Mouse (Mus musculus) right cerebral cortex, postnatal 4 days (tissue): ENCODE measurements around the gene Zfp764.
"Not testable (repeated sequence)": the region's sequence is repeated elsewhere in the genome, so short reads cannot be mapped to it uniquely, and the experiment has no call there.

Experiments used
- DNase-seq: peaks from one replicate; pipeline ENCODE4 v3.0.0-alpha.2; 2022

Zfp764 gene

DNA sequence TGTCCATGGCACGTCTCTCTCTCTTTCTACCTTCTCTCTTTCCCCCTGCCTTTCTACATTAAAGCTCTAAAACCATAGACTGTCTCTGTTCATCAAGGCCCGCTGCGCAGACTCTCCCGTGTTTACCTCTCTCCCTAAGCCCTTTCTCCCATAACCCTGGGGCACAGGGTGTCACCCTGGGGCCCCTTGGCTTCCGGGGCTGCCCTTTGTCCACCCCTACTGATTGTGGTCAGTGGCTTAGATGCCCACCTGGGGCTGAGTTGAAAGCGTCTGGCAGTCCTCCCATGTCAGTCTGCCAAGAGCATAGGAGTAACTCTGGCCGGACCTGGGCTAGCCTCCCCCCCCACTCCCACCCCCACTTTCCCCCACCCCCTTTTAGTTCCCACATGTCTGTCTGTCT lies 16.3 kb downstream of the Zfp764 start:
- DNase-seq = no peak

DNA sequence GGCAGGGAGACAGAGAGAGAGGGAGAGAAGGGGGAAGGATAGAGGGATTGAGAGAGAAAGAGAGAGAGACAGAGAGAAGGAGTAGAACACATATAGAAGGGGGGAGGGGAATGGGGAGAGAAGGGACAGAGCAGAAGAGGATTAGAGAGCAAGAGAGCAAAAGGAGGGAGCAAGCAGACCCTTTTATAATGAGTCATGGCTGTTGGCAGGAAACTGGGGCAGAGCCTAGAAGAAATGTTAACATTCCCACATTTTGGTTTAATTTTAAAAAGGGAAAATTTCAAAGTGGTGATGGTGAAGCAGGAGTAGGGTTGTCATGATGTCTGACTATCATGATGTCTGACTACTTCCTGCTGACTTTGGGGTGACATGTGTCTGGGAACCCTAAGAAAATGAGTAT lies 18.4 kb downstream of the Zfp764 start:
- not testable (repeated sequence) for DNase-seq

DNA sequence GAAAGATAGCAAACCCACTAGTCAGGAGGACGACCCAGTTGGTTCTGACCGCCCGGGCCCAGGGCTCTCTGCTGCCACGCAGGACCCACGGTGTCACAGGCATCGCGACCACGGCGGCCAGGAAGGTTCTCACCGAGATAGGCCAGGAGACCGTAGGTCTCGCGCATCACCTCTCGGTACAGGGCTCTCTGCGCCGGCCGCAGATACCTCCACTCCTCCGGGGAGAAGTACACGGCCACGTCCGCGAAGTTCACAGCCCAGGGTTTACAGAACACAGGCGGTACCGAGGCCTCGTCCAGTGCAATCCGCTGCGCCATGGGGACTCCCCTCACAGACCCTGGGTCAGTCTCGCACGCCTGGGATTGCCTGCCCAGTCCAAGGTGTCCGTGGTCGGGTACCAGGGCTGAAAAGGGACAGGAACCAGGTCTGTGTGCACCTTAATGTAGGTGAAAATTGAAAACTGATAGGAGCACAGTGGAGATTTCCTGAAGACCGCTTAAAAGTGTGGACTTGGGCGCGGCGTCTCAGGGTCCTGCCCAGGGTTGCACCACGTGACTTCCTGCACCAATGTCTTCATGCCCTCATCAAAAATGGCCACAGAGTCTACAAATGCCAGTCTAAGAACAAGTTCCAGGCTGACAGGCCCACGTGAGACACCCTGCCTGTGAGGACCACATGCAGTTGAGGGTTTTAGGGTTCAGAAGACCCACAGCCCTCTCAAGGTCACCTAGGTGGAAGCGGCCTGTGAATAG lies 19.8 kb downstream of the Zfp764 start, which contains the start of gene 9130019O22Rik:
Gene 9130019O22Rik (minus strand): TSS at position 526 of the 752 bp plus-strand sequence.
- DNase-seq = peak; percentile 85

DNA sequence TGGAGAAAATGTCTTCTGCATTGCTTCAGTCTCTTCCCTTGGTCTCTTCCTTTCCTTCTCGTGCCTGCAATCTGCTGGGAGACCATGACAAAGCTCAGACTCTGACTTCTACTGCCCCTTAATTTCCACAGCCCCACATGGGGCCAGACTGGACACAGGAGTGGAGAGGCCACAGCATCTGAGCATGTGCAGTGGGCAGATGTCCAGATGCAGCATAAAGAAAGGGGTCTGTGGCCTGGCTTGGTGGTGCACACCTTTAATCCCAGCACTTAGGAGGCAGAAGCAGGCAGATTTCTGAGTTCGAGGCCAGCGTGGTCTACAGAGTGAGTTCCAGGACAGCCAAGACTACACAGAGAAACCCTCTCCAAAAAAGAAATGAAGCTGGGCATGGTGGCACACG lies 21.1 kb downstream of the Zfp764 start:
- DNase-seq = not testable (repeated sequence)

DNA sequence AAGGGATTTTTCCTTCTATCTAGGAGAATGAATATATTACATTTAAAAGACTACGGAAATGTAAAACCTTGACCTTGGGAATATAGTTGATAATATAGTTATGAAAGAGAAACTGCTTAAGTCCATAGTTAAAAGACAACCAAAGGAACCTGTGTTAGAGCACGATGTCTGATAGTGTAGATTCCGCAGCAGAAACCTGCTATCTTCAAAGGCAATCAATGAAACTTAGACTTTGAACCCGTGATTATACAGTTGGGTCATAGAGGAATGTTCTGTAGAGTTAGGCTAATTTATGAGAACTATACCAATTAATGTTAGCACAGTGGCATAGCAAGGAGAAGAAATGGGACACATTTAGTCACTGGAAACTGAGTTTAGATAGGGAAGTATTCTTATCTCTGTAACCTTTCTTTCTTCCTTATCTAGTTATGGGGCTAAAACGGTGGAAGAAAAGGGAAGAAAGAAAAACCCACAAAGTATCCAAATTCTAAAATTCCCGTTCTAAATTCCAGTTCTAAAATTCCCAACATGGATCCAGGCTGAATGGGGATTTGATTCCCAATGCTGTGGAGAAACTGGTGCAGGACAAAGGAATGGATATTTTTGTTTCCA lies 28.2 kb downstream of the Zfp764 start:
- DNase-seq = no peak

DNA sequence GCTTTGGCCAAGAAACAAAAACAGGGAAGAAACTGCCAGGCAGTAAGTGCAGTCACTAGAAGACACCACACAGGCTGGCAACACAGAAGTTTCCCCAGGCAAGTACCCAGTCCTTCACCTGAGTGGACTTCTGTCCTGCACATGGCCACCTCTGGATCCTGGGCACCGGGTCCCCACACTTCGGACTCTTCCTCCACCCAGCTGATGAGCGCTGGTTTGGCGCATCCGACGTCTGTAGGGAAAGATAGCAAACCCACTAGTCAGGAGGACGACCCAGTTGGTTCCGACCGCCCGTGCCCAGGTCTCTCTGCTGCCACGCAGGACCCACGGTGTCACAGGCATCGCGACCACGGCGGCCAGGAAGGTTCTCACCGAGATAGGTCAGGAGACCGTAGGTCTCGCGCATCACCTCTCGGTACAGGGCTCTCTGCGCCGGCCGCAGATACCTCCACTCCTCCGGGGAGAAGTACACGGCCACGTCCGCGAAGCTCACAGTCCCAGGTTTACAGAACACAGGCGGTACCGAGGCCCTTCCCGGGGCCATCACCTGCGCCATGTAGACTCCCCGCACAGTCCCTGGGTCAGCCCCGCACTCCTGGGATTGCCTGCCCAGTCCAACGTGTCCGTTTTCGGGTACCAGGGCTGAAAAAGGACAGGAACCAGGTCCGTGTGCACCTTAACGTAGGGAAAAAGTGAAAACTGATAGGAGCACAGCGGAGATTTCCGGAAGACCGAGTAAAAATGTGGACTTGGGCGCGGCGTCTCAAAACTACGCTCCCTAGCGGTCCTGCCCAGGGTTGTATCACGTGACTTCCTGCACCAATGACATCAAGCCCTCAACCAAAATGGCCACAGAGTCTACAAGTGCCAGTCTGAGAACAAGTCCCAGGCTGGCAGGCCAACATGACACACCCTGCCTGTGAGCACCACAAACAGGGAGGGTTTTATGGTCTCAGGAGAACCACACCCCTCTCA lies 31.1 kb downstream of the Zfp764 start, which contains the start of gene Zfp747:
Gene Zfp747 (minus strand): TSS at position 780 of the 975 bp plus-strand sequence.
- DNase-seq = peak; percentile 83

DNA sequence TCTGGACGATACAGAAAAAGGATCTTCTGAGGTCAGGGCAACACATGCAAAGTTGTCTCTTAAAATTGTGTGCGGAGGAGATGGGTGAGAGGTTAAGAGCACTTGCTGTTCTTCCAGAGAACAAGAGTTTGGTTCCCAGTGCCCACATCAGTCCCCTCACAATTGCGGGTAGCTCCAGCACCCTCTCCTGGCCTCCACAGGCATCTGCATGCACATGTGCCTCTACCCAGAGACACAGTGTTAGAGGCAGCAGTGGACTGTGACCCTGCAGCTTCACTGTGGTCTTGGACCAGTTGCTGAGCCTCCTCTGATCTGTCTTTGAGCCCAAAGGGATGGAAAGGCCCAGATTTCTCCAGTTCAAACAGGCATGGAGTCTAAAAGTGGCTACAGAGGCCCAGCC lies 34.8 kb downstream of the Zfp764 start:
- DNase-seq = not testable (repeated sequence)

DNA sequence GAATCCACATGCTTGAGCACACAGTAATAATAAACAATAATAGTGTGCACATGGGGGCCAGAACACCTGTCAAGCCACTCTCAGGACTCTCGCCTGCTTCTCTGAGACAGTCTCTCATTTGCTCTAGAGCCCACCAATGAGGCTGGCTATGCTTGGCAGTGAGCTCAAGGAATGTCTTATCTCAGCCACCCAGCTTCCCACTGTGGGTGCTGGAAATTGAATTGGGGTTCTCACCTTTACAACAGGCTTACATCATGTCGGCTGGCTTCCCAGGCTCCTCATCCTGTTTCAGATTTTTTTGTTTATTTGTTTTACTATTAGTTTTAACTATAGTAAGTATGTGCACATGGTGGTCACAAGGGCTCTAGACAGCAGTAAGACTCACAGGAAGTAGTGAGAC lies 35.4 kb downstream of the Zfp764 start:
- DNase-seq = no peak

DNA sequence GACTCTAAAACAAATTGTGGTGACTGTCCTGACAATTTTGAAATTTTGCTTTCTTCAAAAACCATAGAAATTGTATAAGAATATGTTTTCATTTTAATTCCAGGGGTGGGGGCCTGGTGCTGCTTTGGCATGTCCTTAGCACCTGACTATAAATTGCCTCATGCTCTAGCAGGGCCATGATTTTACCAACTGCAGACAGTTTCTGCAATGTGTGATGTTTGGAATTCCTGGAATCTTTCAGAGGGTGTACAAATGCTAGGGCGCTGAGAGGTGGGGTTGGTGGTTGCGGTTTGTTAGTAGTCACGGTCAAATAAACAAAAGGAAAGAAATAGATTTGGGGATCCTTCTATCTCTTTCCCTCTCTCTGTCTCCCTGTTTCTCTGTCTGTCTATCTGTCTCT lies 40.4 kb downstream of the Zfp764 start:
- DNase-seq = no peak

DNA sequence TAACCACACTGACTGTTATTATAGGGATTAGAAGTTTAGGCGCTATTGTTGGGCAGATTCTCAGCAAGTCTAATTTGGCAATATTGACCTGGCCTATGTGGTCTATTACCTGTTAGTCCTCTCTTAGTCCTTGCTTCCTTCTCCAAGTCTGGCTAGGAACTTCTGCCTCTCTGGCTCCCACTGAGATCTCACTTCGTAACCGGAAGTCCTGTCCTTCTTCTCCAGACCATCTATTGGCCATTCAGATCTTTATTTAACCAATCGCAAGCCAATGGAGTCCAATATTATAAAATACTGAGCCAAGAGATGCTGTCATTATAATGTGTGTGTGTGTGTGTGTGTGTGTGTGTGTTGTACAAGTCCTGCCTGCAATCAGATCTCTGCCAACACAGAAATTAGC lies 42.5 kb downstream of the Zfp764 start:
- no peak for DNase-seq

DNA sequence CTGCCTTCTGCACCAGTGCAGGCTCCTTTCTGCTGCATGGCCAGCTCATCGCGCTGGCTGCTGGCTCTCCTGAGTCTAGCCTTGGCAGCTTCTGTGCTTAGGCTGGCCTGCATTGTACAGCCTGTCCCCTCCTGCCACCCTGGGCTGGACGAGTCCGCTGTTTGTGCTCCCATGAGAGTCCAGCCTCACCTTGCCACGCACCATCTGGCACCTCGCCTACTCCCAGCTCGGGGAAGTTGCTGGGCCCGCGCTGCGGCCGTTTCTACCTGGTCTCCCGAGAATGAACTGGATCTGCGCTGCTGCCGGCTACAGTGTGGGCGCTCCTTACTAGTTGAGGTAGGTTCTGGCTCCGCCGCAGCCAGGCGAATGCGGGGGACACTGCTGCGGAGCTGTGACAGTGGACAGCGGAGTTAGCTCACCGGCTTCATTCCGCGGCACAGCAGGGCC lies 43.1 kb downstream of the Zfp764 start:
- DNase-seq = no peak

DNA sequence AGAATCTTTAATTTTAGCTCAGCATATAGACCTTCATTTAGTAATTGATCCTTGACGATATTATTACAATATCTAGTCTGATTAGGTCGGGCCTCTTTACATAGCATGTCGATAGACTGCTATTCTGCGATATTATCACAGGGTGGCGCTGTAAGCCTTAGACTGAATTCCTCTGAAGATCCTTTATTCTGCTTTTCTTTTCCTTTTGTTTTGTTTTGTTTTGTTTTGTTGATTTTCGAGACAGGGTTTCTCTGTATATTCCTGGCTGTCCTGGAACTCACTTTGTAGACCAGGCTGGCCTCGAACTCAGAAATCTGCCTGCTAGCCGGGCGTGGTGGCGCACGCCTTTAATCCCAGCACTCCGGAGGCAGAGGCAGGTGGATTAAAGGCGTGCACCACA lies 44.2 kb downstream of the Zfp764 start:
- not testable (repeated sequence) for DNase-seq

DNA sequence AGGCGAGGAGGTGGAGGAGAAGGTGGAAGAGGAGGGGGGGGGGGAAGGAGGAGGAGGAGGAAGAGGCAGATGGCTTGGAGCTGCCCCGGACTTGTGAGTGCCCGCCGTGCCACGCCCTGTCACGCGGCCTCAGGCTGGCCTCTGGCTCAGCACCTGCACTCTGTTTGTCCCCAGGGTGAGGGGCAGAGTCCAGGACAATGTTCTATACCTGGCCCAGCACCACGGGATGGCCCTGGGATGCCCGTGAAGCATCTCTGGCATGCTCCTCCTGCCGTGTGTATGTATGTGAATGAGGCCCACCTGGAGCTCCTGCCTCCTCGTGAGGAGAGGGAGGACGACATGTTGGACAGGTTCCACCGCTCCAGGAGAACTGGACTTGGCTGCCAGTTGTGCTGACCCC lies 45.2 kb downstream of the Zfp764 start:
- DNase-seq = no peak

DNA sequence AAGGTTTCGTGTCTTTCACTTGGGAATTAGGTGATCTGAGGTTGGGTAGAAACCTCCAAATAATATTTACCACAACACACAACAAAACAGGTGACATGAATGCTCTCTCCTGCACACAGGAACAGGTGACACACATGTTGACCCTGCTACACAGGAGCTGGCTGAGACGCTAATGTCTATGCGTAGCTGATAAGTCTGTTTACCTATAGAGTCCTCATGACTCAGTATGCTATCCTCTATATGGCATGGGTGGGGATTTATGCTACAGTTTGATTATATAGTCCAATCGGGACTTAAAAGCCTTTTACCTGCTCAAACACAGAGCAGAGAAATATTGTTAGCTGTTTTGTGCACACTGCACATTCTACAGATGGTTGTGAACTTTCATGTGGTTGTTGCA lies 46.4 kb downstream of the Zfp764 start:
- no peak for DNase-seq

DNA sequence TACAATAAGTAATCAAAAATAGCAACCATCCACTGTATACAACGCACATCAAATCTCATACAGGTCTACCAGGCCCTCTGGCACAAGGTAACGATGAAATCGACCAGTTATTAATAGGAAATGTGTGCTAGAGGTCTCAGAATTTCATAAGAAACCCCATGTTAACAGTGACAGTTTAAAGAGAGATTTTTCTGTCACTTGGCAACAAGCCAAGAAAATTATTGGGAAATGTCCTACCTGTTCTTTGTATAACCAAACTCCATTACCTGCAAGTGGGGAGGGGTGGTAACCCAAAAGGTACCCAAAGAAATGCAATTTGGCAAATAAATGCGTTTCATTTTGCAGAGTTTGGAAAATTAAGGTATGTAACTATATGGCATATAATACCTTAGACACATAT lies 48.1 kb downstream of the Zfp764 start:
- no peak for DNase-seq

DNA sequence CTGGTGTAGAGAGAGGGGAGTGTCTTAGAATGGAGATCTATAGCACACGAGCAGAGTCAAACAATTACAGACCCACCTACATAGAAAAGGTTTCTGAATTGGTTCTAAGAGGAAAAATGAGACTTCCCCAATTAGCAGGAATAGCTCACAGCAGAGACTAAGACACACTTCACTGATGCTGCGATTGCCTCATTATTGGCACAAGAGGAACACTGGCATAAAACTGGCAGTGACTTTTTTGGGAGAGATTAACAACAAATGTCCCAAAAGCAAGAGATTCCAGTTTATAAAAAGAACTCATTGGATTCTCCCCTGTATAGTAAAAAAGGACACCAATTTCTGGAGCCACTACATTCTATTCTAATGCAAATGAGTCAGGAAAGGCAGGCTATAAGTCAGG lies 48.8 kb downstream of the Zfp764 start:
- no peak for DNase-seq

DNA sequence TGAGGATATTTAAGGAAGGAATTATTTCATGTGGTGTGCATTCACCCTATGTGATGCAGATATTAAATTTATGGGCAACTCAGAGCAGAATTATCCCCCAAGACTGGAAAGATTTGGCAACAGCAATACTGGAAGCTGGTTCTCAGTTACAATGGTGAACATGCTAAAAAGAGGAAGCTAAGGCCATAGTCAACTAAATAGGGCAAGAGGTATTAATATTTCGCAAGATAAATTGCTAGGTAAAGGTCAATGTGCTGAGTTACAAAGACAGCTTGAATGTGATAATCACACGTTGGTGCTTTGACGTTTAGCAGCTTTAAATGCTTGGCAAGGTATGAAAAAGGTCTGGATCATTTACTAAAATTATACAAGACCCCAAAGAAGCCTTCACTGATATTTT lies 50.8 kb downstream of the Zfp764 start:
- DNase-seq = no peak
